Mouse (Mus musculus): Measurements from ENCODE around the gene Rgp1.
"Not testable (repeated sequence)": the region's sequence is repeated elsewhere in the genome, so short reads cannot be mapped to it uniquely, and the experiment has no call there.

Gene Rgp1

DNA sequence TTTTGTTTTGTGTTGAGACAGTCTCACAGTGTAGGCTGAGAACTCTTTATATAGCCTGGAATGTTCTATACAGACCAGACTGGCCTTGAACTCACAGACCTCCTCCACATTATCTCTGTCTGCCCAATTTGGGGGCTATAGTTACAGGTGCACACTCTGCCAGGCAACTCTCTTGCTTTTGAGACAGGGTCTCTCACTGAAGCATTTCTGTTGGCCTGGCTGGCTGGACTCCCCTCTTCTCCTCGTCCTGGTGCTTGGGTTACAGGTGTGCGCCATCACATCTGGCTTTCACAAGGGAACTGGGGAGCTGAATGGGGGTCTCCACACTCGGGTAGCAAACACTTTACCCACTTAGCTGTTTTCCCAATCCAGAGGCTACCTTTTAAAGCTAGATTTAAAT lies 13.4 kb downstream of the Rgp1 start:
- DNase-seq (ENCODE audit: low read depth in 1 of 2, low spot score in 2 of 2) = no peak

DNA sequence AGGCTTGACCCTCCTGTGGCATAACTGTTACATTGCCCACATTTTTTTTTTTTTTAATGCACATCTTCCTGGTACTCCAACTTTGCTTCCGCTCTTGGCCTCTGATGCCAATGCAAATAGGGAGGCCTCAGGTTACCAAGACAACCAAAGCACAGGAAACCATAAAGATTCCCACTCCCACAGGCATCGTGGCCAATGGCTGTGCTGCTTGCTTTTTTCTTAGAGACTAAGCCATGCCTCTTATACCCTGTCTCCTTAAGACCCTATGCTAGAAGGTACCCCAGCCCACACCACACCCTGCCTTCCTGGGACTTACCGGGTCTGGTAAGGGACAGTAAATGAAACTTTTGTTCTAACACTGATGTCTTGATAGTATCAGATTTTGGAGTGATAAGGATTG lies 14.9 kb downstream of the Rgp1 start:
- no peak for DNase-seq (ENCODE audit: low read depth in 1 of 2, low spot score in 2 of 2)

- not testable (repeated sequence) for DNase-seq (ENCODE audit: low read depth in 1 of 2, low spot score in 2 of 2)
Observed at GRCm38 (mm10) chr4:43596597-43596996, 18.1 kb downstream of the Rgp1 start.

GRCm38 (mm10) chr4:43598200-43598599 lies 19.7 kb downstream of the Rgp1 start:
- DNase-seq (ENCODE audit: low read depth in 1 of 2, low spot score in 2 of 2) = no peak

DNA sequence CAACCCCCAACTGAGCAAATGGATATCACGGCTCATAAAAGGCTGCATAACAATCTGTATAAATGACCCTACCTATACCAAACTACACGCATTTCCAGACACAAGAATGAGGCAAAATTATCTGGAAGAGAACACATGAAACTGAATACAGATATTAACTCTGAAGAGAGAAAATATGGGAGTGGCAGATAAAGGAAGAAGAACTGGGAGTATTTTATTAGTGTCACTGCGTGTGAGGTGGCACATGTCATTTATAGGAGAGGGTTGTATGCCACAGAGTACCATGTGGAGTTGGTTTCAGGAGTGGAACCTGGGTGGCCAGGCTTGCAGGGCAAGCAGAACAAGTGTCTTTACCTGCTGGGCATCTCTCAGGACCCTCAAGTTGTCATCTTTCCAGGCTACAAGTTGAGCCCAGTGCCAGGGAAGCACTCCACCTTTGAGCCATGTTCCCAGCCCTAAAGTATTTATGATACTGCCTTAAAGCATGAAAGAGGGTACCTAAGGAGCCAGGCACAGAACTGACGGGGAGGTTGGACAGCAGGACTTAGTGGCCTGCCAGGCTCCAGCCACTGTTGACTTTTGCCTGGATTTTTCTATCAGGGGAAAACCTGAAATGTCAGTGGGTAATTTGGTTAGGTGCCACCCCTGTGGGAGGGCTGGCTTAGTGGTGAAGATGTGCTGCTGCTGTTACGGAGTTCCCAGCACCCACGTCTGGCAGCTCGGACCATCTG lies 20.3 kb downstream of the Rgp1 start:
- DNase-seq (ENCODE audit: low read depth in 1 of 2, low spot score in 2 of 2) = no peak

DNA sequence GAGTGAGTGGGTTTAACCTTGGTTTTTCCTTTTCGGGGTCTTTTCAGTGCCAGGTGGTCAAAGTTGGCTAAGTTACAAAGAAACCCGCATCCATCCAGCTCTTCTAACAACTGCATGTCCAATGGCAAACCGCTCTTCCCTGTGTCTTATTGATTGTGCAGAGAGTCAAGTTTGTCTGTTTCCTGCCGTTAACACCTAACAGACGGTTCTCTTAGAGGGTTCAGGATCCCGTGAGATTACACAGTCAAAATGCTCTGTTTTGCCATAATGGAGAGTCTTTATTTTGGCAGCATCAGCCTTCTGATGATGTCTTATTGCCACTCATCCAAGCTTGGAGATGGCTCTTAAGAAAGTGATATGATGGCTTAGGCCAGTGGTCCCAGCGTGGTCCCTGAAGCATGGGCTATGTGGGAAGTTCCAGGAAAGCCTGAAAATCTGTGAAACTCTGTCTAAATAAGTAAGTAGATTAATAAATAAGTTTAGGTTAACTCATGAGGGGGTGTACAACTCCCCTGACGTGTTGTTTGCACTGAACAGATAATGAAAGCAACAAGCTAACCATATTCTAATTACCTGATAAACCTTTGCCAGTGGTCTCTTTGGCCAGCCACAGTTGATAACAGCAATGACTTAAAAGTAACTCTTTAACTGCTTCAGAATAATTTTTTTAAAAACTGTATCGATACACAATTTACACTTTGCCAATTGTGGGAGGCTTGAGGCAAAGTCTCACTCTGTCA lies 21.9 kb downstream of the Rgp1 start:
- no peak for DNase-seq (ENCODE audit: low read depth in 1 of 2, low spot score in 2 of 2)

DNA sequence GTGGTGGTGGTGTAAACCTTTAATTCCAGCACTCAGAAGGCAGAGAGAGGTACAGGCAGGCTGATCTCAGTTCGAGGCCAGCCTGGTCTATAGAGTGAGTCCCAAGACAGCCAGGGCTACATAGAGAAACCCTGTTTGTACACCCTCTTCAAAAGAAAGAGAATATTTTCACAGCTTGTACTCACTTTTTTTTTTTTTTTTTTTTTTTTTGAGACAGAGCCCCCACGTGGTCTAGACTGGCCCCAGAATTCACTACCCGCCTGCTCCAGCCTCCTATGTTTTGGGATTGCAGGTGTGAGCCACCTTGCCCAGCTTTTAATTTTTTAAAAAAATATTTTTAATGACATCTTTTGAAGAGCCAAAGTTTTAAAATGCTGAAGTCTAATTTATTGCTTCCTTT lies 25.6 kb downstream of the Rgp1 start:
- DNase-seq (ENCODE audit: low read depth in 1 of 2, low spot score in 2 of 2) = no peak

DNA sequence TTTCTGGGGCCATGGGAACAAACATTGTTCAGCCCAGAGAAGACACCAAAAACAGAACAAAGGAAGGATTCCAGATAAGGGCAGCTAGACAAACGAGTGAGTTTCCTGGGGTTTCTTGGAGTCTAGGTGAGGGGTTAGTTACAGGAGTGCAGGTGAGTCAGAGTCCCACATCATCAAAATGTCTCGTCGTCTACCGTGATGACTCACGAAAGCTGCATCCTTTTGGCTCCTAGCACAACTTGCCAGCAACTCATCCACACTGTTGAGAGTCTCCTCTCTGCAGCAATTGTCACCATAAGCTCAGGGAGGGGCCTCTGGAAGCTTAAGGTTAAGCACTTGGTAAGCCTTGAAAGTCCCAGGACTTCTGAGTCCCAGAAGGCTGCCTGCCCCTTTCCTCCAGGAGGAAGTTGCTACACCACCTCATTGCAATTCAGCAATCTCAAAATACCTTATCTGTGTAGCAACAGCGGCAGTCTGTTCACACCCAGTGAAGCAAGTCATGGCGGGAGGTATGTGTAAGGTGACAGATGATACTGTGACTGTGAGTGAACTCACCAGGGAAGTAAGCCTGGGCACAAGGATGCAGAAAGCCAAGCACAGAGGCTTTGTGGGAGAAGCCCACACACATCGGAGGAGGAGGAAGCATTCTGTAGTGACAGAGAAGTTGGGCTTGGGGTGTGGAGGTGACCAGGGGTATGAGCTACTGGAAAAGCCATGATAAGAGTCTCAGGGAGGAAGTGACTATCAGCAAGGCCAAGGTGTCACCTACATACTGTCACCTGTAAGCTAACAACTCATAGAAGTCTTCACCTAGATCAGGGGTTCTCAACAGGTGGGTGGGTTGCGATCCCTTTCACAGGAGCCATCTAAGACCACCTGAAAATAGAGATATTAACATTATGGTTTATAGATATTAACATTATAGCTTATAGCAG lies 26.5 kb downstream of the Rgp1 start:
- no peak for DNase-seq (ENCODE audit: low read depth in 1 of 2, low spot score in 2 of 2)

GRCm38 (mm10) chr4:43612534-43612933 lies 34.0 kb downstream of the Rgp1 start:
- no peak for DNase-seq (ENCODE audit: low read depth in 1 of 2, low spot score in 2 of 2)

DNA sequence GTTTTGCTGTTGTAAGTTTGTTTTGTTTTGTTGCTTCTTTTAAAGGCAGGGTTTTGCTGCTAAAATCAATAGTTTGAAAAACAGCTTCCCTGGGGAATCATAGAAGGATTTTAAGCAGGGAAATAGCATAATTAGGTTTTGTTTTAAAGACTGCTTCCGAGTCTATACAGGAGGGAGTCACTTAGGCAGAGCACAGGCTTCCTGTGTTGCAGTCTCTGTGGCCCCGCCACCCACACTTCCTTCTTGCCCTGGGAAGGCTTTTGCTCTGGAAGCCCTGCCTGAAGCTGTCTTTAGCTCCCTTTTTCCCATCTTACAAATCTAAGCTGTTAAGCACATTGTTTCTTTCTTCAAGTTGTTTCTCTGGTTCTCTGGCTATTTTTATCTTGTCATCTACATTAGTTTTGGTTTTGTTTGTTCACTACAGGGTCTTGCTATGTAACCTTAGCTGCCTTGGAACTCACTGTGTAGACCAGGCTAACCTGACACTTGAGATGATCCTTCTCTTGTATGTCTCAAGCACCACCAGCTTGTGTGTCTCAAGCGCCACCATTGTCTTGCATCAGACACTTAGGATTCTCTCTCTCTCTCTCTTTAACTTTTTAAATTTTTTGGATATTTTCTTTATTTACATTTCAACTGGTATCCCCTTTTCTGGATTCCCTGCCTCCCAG lies 34.7 kb downstream of the Rgp1 start:
- no peak for DNase-seq (ENCODE audit: low read depth in 1 of 2, low spot score in 2 of 2)

- DNase-seq (ENCODE audit: low read depth in 1 of 2, low spot score in 2 of 2) = no peak
Observed at GRCm38 (mm10) chr4:43620146-43620778, 41.7 kb downstream of the Rgp1 start.

DNA sequence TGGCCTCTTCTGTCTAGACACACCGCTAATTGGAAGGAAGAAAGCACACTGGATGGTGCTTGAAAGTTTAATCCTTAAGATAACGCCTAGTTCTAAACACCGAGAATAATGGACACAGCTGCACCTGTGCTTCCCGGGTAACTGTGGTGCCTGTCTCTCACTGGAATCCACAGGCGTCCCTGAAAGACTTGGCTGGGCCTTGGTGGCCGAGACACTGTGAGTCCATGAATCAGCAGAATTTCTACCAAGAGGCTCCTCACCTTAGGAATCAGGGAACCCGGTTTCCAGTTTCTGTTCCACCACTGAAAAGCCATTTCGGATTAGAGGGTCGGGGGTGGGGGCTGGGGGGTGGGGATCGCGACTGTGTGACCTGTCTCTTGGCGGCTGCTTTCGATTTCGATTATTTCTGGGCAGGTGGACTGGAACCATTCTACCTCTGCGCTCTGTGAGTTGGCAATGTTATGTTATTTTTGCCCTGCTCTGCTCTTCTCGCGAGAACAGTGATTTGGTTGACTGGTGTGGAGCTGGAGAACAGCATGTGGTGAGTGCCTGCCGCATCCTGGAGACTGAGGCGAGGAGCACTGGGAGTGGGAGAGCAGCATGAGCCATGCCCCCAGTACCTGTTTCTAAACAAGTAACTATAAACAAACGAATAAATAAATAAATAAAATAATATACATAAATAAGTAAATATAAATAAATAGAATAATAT lies 50.7 kb downstream of the Rgp1 start:
- DNase-seq (ENCODE audit: low read depth in 1 of 2, low spot score in 2 of 2) = no peak

GRCm38 (mm10) chr4:43630030-43630581 lies 51.6 kb downstream of the Rgp1 start:
- DNase-seq (ENCODE audit: low read depth in 1 of 2, low spot score in 2 of 2) = peak; percentile 26 to 49

GRCm38 (mm10) chr4:43630671-43631045 lies 52.1 kb downstream of the Rgp1 start:
- DNase-seq (ENCODE audit: low read depth in 1 of 2, low spot score in 2 of 2) = no peak

GRCm38 (mm10) chr4:43631046-43631955 lies 52.8 kb downstream of the Rgp1 start, which contains the start of gene Npr2:
Gene Npr2 (plus strand): TSS chr4:43631935.
- no peak for DNase-seq (ENCODE audit: low read depth in 1 of 2, low spot score in 2 of 2)

- no peak for DNase-seq (ENCODE audit: low read depth in 1 of 2, low spot score in 2 of 2)
Observed at GRCm38 (mm10) chr4:43631956-43632920, 53.7 kb downstream of the Rgp1 start.

DNA sequence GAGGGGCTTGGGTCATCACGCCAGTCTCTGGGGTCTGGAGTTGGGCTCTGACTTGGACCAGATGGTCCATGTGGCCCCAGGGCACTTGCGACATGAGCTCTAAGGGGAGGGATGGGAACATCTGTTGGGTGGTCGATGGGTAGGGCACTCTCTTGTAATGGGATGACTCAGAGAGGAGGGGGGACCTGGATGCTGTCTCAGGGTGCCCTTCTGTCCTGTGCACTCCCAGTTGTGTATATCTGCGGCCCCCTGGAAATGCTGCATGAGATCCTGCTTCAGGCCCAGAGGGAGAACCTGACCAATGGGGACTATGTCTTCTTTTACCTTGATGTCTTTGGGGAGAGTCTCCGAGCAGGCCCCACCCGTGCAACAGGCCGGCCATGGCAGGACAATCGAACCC lies 54.8 kb downstream of the Rgp1 start:
- no peak for DNase-seq (ENCODE audit: low read depth in 1 of 2, low spot score in 2 of 2)

Measured in monocyte, adult 2 months (primary cell).